Mouse (Mus musculus) T-helper 17 cell (primary cell): ENCODE data around the gene Etnk2.
"Not testable (repeated sequence)": the region's sequence is repeated elsewhere in the genome, so short reads cannot be mapped to it uniquely, and the experiment has no call there.

Experiments used
- in situ Hi-C, 2 experiments: fragments of 300-600 bp; cut with MboI, MseI; formaldehyde crosslinking; loops; 1 replicate in 1 of 2; 2 replicates in 1 of 2; pipeline ENCODE4 v1.15.1; 2025; ENCODE audit warnings: high pct_unique_total_duplicates in 2 of 2

The Etnk2 gene

DNA sequence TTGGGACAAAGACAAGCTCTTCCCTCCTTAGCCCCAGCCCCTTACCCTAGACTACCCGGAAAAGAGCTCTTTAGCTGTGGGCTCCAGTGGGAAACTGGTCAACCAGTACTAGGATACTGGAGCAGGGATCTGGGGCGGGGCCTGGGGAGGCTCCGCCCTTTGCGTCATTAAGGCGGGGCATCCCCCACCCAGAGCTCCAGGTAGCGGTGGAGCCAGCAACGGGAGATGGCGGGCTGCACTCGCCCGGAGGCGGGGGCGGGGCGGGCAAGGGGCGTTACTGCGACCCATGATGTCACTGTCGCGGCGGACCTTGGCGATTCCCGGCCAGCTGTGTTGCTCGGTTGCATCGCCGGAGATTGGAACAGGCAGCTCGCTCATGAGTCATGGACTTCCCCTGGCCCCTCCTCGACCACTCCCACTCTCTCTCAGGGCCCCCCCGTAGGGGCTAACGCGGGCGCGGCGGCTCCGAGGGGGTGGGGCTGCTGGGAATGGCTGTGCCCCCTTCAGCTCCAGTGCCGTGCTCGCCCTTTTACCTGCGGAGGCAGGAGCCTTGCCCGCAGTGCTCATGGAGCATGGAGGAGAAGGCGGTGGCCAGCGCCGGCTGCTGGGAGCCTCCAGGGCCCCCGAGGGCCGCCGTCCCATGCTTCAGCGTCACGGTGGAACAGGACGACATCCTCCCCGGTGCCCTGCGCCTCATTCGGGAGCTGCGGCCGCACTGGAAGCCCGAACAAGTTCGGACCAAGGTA, at the start of gene Etnk2:
Gene Etnk2 (plus strand): TSS at position 297 of the 746 bp plus-strand sequence.
- in situ Hi-C loops = no loop called here

GRCm38 (mm10) chr1:133314364-133314763, 49.0 kb upstream of the Etnk2 start:
- in situ Hi-C loops = loop anchor here in 1 of 2 experiments (5.0 kb wide), 1 partner anchor 137 kb away; no protein-coding TSS in a partner anchor

GRCm38 (mm10) chr1:133315775-133316174, 47.6 kb upstream of the Etnk2 start:
- in situ Hi-C loops = loop anchor here in 1 of 2 experiments (5.0 kb wide), 1 partner anchor 133 kb away; no protein-coding TSS in a partner anchor

DNA sequence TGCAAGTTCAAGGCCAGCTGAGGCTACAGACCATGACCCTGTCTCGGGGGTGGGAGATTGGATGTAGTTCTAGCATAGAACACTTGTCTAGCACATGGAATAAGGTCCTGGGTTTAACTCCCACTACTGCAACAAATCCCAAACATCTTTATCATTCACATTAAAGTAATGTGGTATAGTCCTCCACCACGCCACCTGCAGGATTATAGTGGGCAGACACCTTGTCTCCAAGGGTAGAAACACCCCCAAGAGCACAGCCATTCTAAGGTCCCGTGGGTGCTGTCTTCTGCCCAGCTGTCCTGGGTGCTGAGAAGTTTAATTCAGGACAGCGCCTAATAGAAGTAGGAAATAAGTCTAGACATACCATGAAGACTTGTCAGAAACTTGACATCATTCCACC, 46.8 kb upstream of the Etnk2 start:
- in situ Hi-C loops = loop anchor here in 1 of 2 experiments (5.0 kb wide), 1 partner anchor 134 kb away; no protein-coding TSS in a partner anchor

DNA sequence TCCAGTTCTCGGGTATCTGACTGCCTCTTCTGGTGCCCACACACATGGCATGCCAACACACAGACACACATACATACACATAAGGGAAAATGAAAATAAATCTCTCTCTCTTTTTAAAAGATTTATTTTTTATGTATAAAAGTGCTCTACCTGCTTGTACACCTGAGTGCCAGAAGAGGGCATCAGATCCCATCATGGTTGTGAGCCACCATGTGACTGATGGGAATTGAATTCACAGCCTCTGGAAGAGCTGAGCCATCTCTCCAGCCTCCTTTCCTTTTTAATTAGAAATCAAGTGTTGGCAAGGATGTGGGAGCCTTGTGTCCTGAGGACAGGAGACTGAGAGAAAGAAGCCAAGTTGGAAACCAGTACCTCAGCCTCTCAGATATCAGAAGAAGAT, 46.2 kb upstream of the Etnk2 start:
- in situ Hi-C loops = loop anchor here in 1 of 2 experiments (5.0 kb wide), 1 partner anchor 135 kb away; no protein-coding TSS in a partner anchor

GRCm38 (mm10) chr1:133321267-133321925, 42.0 kb upstream of the Etnk2 start, which contains the start of gene Kiss1:
Gene Kiss1, plus strand, starts transcription at chr1:133321875.
- in situ Hi-C loops = no loop called here

DNA sequence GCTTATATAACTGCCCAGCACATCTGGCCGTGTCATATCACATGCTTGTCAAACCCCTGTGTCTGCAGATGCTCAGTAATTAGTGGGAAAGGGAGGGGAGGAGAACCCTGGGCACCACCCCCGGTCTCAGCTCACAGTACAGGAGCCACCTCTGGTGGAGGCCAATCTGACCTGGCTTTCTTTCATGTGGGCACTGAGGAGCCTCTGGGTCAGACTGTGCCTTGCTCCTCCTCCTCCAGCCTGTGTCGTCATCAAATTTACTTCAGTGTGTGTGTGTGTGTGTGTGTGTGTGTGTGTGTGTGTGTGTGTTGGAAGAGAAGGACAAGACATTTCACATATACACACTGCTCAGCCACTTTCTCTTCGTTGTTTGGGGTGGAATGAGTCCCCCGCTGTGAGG, 40.0 kb upstream of the Etnk2 start:
- in situ Hi-C loops = no loop called here

- in situ Hi-C loops = no loop called here
Measured at GRCm38 (mm10) chr1:133325951-133326350, 37.4 kb upstream of the Etnk2 start.

DNA sequence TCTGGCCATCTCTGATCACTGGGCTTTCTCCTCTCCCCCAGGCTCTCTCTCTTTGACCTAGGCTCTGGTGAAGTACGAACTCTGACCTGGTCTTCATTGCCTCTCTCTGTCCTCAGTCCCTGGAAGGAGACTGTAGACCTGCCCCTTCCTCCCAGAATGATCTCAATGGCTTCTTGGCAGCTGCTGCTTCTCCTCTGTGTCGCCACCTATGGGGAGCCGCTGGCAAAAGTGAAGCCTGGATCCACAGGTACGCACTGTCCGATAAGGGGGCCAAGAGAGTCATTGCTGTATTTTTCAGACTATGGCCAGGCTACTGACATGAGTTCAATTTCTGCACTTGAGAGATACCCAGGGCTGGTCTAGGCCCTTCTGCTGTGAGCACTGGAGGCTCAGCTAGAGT, 36.3 kb upstream of the Etnk2 start:
- in situ Hi-C loops = no loop called here

DNA sequence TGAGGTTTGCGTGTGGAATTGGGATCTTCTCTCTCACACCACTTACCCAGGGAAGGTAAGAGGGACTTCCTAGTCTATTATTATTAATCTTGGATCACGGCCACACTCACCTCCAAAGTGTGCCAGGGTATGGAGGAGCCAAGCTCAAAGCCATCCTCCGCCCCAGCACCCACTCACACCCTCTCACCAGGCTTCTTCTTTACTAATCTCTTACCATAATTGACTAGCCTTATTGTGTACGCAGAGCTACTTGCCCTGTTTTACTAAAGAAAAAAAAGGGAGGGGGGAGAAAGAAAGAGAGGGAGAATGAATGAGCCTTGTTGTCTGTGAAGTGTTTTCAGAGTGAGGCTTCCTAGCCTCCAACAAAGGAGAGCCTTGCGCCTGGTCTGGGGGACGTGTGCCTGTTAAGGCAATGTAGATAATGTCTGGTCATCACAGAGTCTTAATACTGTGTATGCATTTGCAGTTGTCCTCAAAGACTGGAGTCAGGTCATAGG, 35.0 kb upstream of the Etnk2 start:
- in situ Hi-C loops = no loop called here

- in situ Hi-C loops = no loop called here
Measured at GRCm38 (mm10) chr1:133328896-133329637, 34.3 kb upstream of the Etnk2 start.

GRCm38 (mm10) chr1:133329638-133329964, 33.8 kb upstream of the Etnk2 start:
- in situ Hi-C loops = no loop called here

- in situ Hi-C loops = no loop called here
Measured at GRCm38 (mm10) chr1:133331142-133331541, 32.2 kb upstream of the Etnk2 start.

DNA sequence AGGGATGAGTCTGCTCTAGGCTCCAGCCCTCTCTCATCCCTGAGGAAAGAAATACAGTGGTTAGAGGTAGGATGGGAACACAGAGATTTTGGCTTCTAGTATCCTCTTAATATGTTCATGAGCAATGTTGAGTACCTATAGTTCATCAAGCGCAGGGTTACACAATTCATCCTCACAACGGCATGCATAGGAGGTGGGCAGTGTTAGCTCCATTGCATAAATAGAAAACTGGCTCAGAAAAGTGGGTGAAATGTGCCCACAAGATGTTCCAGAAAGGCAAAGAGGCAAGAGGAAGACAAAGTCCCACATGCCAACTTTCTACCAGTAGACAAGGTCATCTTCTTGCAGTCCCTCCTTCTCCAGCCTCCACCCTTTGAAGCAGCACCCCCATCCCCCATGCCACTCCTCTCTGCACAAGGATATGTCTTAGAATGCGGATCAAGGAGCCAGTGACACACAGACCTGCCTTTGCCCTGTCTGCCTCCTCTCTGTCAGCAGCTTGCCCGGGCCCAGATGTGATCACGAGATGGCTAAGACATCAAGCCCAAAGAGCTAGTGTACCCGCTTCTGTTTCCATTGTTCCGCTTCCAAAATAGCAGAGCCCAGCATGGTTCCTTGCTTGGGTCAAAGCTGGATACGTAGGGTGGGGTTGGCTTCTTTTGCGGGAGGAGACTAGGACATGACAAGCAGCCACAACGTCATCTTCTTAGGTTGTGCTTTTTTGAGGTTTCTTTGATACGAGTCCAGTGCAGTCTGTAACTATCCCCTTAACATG, 30.5 kb upstream of the Etnk2 start:
- in situ Hi-C loops = no loop called here

- in situ Hi-C loops = no loop called here
Measured at GRCm38 (mm10) chr1:133333937-133334336, 29.4 kb upstream of the Etnk2 start.

- in situ Hi-C loops = not testable (repeated sequence)
Measured at GRCm38 (mm10) chr1:133340403-133340802, 23.0 kb upstream of the Etnk2 start.

- in situ Hi-C loops = no loop called here
Measured at GRCm38 (mm10) chr1:133344357-133344756, 19.0 kb upstream of the Etnk2 start.

- in situ Hi-C loops = no loop called here
Measured at GRCm38 (mm10) chr1:133346531-133346930, 16.8 kb upstream of the Etnk2 start.

- in situ Hi-C loops = no loop called here
Measured at GRCm38 (mm10) chr1:133347226-133347625, 16.1 kb upstream of the Etnk2 start.

GRCm38 (mm10) chr1:133347693-133348520, 15.5 kb upstream of the Etnk2 start:
- in situ Hi-C loops = no loop called here
